Mouse (Mus musculus) layer of hippocampus, adult 8-10 months (tissue): ENCODE measurements around the gene Uroc1. TPM values are rescaled to one million over a fixed set of nuclear protein-coding genes. Genes with fewer than 3 reads are reported as not detected.

Experiments used
- total RNA-seq, 4 experiments: library from RNA; stranded (reverse); gene quantifications; 2 replicates each; pipeline ENCODE4 v1.2.4; 2022

Uroc1 gene
- total RNA-seq, 4 experiments from 2014 or later = not detected

Other genes with a start within 250 kb of the Uroc1 start
- not detected for gene Vmn1r50, start 231.9 kb upstream of the Uroc1 start, total RNA-seq
- not detected for gene Vmn1r51, start 210.7 kb upstream of the Uroc1 start, total RNA-seq
- gene Vmn1r52, start 158.5 kb upstream of the Uroc1 start, total RNA-seq = not detected
- gene V1ra8, start 130.5 kb upstream of the Uroc1 start, total RNA-seq = not detected
- gene Vmn1r53, start 108.8 kb upstream of the Uroc1 start, total RNA-seq = not detected
- gene Vmn1r54, start 87.0 kb upstream of the Uroc1 start, total RNA-seq = not detected
- not detected for gene BC048671, start 32.1 kb upstream of the Uroc1 start, total RNA-seq
- gene Chst13, start 8.1 kb upstream of the Uroc1 start, total RNA-seq = not detected
- 10 to 100 TPM; 27.3 to 31.8 (median 30.4) TPM for gene Zxdc, start 36.2 kb downstream of the Uroc1 start, total RNA-seq
- gene Cfap100, start 95.5 kb downstream of the Uroc1 start, total RNA-seq = 10 to 100 TPM; 12.1 to 18.5 (median 13.7) TPM
- gene Klf15, start 129.3 kb downstream of the Uroc1 start, total RNA-seq = 10 to 100 TPM; 29.8 to 38.5 (median 34.8) TPM
- 10 to 100 TPM; 40.8 to 52.0 (median 45.5) TPM for gene Aldh1l1, start 153.1 kb downstream of the Uroc1 start, total RNA-seq